ENCODE assay signal across 10 mouse cellular contexts in genomic region chr1:33531097-33531856, GRCm38 (mm10).
DNase-seq lines count a peak whose midpoint lies in the region; ATAC-seq lines count a peak whose summit lies in the region.
"Had no signal": no experiment of that assay in that cellular context is flagged by ENCODE, and none has a peak within 500 bp of the region (broad histone marks: within the 10 kb centered on the region; RNA-seq: fewer than 3 reads in every experiment).

No protein-coding gene starts in this region.

- peak; percentile 4 to 66 for DNase-seq in adrenal gland, adult (ENCODE audit: inconsistent age in 2 of 2, low spot score in 1 of 2)
- no peak for DNase-seq in adrenal gland, postnatal 25 days
- peak; percentile 42 to 66 for DNase-seq in layer of hippocampus, adult 8-10 months (ENCODE audit: low spot score in 2 of 2)
- no peak for DNase-seq in cerebellum, postnatal 4 days (ENCODE audit: low spot score in 2 of 2)
- no peak for DNase-seq in urinary bladder, postnatal 10 days (ENCODE audit: low spot score)
- DNase-seq in right cerebral cortex, postnatal 36 days (ENCODE audit: low spot score in 2 of 2) = no peak
- DNase-seq: gastrocnemius, postnatal 36 days had no signal

- WGBS in midbrain, embryonic 13.5 days = 57% methylated on average over 5 of the region's 5 CpGs

- no peak overlapping the region for H3K4me2 ChIP-seq in midbrain, embryonic 13.5 days (replicated peaks)

- peak; percentile 69 for ATAC-seq in erythroblast, adult 5-6 weeks (replicated peaks; ENCODE audit: low FRiP score, poor library complexity, severe bottlenecking)
- peak; percentile 68 for ATAC-seq in midbrain, embryonic 13.5 days
- ATAC-seq: lung, postnatal 0 days had no signal

- H3K4me1 ChIP-seq in midbrain, embryonic 13.5 days (replicated peaks) = peaks cover 24% of the 10 kb centered on the region

- no peak overlapping the region for H3K9ac ChIP-seq in midbrain, embryonic 13.5 days (replicated peaks)

- no peaks in the 10 kb centered on the region for H3K36me3 ChIP-seq in midbrain, embryonic 13.5 days

- no peak overlapping the region for H3K27ac ChIP-seq in midbrain, embryonic 13.5 days

- no peaks in the 10 kb centered on the region for H3K9me3 ChIP-seq in midbrain, embryonic 13.5 days

- H3K27me3 ChIP-seq in midbrain, embryonic 13.5 days = no peaks in the 10 kb centered on the region

- no peak overlapping the region for H3K4me3 ChIP-seq in midbrain, embryonic 13.5 days (replicated peaks)

Comparison
In these comparisons a context has a peak if more than half of its experiments do, and no peak if none do; other contexts are left out.
1. DNase-seq: peak in adrenal gland, adult (2 of 2) and layer of hippocampus, adult 8-10 months (2 of 2); none in adrenal gland, postnatal 25 days (single experiment), cerebellum, postnatal 4 days (0 of 2), urinary bladder, postnatal 10 days (single experiment) and right cerebral cortex, postnatal 36 days (0 of 2).